Mouse (Mus musculus): ENCODE results near the gene Ccl20. TPM values are rescaled to one million over a fixed set of nuclear protein-coding genes. Genes with fewer than 3 reads are reported as not detected.

The Ccl20 gene
- polyA plus RNA-seq, 1 experiment from 2014 or later, result not detected

DNA sequence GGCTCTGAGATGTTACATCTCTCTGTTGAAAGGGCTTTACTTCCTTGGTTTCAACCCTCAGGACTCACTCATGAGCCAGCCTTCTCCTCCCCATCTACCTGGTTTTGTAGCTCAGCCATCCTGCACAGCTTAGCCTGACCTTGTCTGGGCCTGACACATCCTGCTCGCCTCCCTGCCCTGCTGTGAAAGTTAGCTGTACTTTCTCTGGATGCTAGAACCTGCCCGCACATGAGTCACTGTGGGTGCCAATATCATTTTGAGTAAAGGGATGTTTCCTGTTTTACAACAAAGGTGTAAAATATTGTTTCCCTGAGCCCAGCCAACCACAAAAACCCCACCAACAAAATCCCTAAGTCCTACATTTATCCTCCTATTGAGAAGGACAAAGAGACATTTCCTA is 6.6 kb downstream of the Ccl20 start:
- Histone ChIP-seq H3K4me2 (ENCODE audit: low read depth, low read length) (no peak overlapping the region), H3K27me3 (ENCODE audit: insufficient read depth, low read length) (no peaks in the 10 kb centered on the region), H3K9ac (replicated peaks) (no peak overlapping the region), H3K4me3 (ENCODE audit: low read depth, low read length) (no peak overlapping the region), H3K36me3 (replicated peaks; ENCODE audit: insufficient read depth, low read length) (no peaks in the 10 kb centered on the region), H3K4me1 (ENCODE audit: insufficient read depth) (no peaks in the 10 kb centered on the region), H3K27ac (ENCODE audit: low read depth) (no peak overlapping the region), H3K9me3 (ENCODE audit: low read length) (no peaks in the 10 kb centered on the region)
- ATAC-seq (no peak), DNase-seq (no peak)
- 70% methylated on average over 2 of the region's 2 CpGs for WGBS (ENCODE audit: insufficient replicate concordance)
- no peak for TF ChIP-seq CTCF (IDR thresholded peaks at IDR 0.05; ENCODE audit: low read depth)
- no peak for TF ChIP-seq EP300 (IDR thresholded peaks at IDR 0.05; ENCODE audit: low read depth)

DNA sequence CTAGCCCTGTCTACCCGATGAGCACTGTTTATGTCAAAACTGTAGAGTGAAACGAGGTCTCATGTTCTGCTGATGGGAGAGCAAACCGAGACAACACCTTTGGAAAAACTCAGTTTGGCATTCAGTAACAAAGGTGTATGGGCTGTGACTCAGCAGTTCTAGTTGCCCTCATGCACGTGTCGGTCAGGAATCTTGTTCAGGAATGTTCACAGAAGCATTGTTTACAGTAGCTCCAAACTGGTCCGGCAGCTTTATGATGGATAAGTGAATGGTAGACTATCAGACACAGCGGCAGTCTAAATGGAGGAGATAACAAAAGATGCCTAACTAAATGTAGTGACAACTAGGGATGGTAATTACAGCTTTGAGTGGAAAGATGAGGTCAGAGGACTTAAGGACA is 19.3 kb downstream of the Ccl20 start:
- Histone ChIP-seq H3K9ac (replicated peaks) (no peak overlapping the region), H3K36me3 (replicated peaks; ENCODE audit: insufficient read depth, low read length) (no peaks in the 10 kb centered on the region), H3K4me3 (ENCODE audit: low read depth, low read length) (no peak overlapping the region), H3K4me1 (ENCODE audit: insufficient read depth) (no peaks in the 10 kb centered on the region), H3K27ac (ENCODE audit: low read depth) (no peak overlapping the region), H3K9me3 (ENCODE audit: low read length) (no peaks in the 10 kb centered on the region), H3K4me2 (ENCODE audit: low read depth, low read length) (no peak overlapping the region), H3K27me3 (ENCODE audit: insufficient read depth, low read length) (no peaks in the 10 kb centered on the region)
- 55% methylated on average over 7 of the region's 7 CpGs for WGBS (ENCODE audit: insufficient replicate concordance)
- no peak for DNase-seq
- ATAC-seq, result no peak
- TF ChIP-seq CTCF (IDR thresholded peaks at IDR 0.05; ENCODE audit: low read depth) (no peak), EP300 (IDR thresholded peaks at IDR 0.05; ENCODE audit: low read depth) (no peak)

GRCm38 (mm10) chr1:83137847-83138246 is 21.3 kb downstream of the Ccl20 start:
- no peak for TF ChIP-seq CTCF (IDR thresholded peaks at IDR 0.05; ENCODE audit: low read depth)
- TF ChIP-seq EP300 (IDR thresholded peaks at IDR 0.05; ENCODE audit: low read depth), result no peak
- H3K36me3 ChIP-seq (replicated peaks; ENCODE audit: insufficient read depth, low read length), result no peaks in the 10 kb centered on the region
- H3K4me1 ChIP-seq (ENCODE audit: insufficient read depth), result no peaks in the 10 kb centered on the region
- no peak overlapping the region for H3K9ac ChIP-seq (replicated peaks)
- H3K27ac ChIP-seq (ENCODE audit: low read depth), result no peak overlapping the region
- no peak for DNase-seq
- H3K9me3 ChIP-seq (ENCODE audit: low read length), result no peaks in the 10 kb centered on the region
- no peak overlapping the region for H3K4me3 ChIP-seq (ENCODE audit: low read depth, low read length)
- no peak overlapping the region for H3K4me2 ChIP-seq (ENCODE audit: low read depth, low read length)
- WGBS (ENCODE audit: insufficient replicate concordance), result 76% methylated on average over 8 of the region's 8 CpGs
- ATAC-seq, result no peak
- H3K27me3 ChIP-seq (ENCODE audit: insufficient read depth, low read length), result no peaks in the 10 kb centered on the region

GRCm38 (mm10) chr1:83138721-83139120 is 22.2 kb downstream of the Ccl20 start:
- no peaks in the 10 kb centered on the region for H3K4me1 ChIP-seq (ENCODE audit: insufficient read depth)
- no peak for TF ChIP-seq CTCF (IDR thresholded peaks at IDR 0.05; ENCODE audit: low read depth)
- TF ChIP-seq EP300 (IDR thresholded peaks at IDR 0.05; ENCODE audit: low read depth), result no peak
- no peaks in the 10 kb centered on the region for H3K36me3 ChIP-seq (replicated peaks; ENCODE audit: insufficient read depth, low read length)
- H3K9me3 ChIP-seq (ENCODE audit: low read length), result no peaks in the 10 kb centered on the region
- H3K4me3 ChIP-seq (ENCODE audit: low read depth, low read length), result no peak overlapping the region
- DNase-seq (no peak), ATAC-seq (no peak)
- no peak overlapping the region for H3K4me2 ChIP-seq (ENCODE audit: low read depth, low read length)
- H3K9ac ChIP-seq (replicated peaks), result no peak overlapping the region
- H3K27me3 ChIP-seq (ENCODE audit: insufficient read depth, low read length), result no peaks in the 10 kb centered on the region
- H3K27ac ChIP-seq (ENCODE audit: low read depth), result no peak overlapping the region
- 79% methylated on average over 6 of the region's 6 CpGs for WGBS (ENCODE audit: insufficient replicate concordance)

- TF ChIP-seq EP300 (IDR thresholded peaks at IDR 0.05; ENCODE audit: low read depth), result no peak
- TF ChIP-seq CTCF (IDR thresholded peaks at IDR 0.05; ENCODE audit: low read depth), result no peak
- DNase-seq, result no peak
These were observed 24.9 kb downstream of the Ccl20 start for GRCm38 (mm10) chr1:83141510-83141909.

DNA sequence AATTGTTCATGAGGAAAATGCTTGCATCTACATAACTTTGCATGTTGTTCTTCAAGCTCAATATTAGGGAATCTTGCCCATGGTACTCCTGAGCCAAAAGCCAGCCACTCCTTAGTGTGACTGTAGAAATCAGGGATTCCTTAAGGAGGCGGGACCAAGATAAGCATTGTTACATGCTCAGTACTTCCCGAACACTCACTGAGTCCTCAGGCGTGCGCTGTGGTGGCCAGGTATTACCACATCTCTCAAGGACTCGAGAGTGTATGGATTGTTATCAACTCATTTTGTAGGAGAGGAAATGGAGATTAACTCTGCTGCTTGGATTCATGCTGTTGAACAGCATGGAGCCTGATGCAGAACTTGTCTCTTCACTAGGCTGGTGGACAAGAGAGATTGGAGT is 25.5 kb downstream of the Ccl20 start:
- no peaks in the 10 kb centered on the region for H3K36me3 ChIP-seq (replicated peaks; ENCODE audit: insufficient read depth, low read length)
- no peak overlapping the region for H3K4me3 ChIP-seq (ENCODE audit: low read depth, low read length)
- H3K4me1 ChIP-seq (ENCODE audit: insufficient read depth), result no peaks in the 10 kb centered on the region
- H3K9me3 ChIP-seq (ENCODE audit: low read length), result no peaks in the 10 kb centered on the region
- 64% methylated on average over 5 of the region's 5 CpGs for WGBS (ENCODE audit: insufficient replicate concordance)
- TF ChIP-seq EP300 (IDR thresholded peaks at IDR 0.05; ENCODE audit: low read depth), result no peak
- no peak for TF ChIP-seq CTCF (IDR thresholded peaks at IDR 0.05; ENCODE audit: low read depth)
- ATAC-seq (no peak), DNase-seq (no peak)
- H3K4me2 ChIP-seq (ENCODE audit: low read depth, low read length), result no peak overlapping the region
- no peaks in the 10 kb centered on the region for H3K27me3 ChIP-seq (ENCODE audit: insufficient read depth, low read length)
- no peak overlapping the region for H3K27ac ChIP-seq (ENCODE audit: low read depth)
- H3K9ac ChIP-seq (replicated peaks), result no peak overlapping the region

More at GRCm38 (mm10) chr1:83141510-83141909, 24.9 kb downstream of the Ccl20 start:
- ATAC-seq, result no peak
- Histone ChIP-seq H3K27ac (ENCODE audit: low read depth) (no peak overlapping the region), H3K27me3 (ENCODE audit: insufficient read depth, low read length) (no peaks in the 10 kb centered on the region), H3K9ac (replicated peaks) (no peak overlapping the region), H3K4me1 (ENCODE audit: insufficient read depth) (no peaks in the 10 kb centered on the region), H3K4me3 (ENCODE audit: low read depth, low read length) (no peak overlapping the region), H3K4me2 (ENCODE audit: low read depth, low read length) (no peak overlapping the region), H3K9me3 (ENCODE audit: low read length) (no peaks in the 10 kb centered on the region), H3K36me3 (replicated peaks; ENCODE audit: insufficient read depth, low read length) (no peaks in the 10 kb centered on the region)
- WGBS (ENCODE audit: insufficient replicate concordance), result 78% methylated on average over 8 of the region's 8 CpGs

- H3K9me3 ChIP-seq (ENCODE audit: low read length), result no peaks in the 10 kb centered on the region
- TF ChIP-seq EP300 (IDR thresholded peaks at IDR 0.05; ENCODE audit: low read depth) (no peak), CTCF (IDR thresholded peaks at IDR 0.05; ENCODE audit: low read depth) (no peak)
- DNase-seq (no peak), ATAC-seq (no peak)
- no peak overlapping the region for H3K27ac ChIP-seq (ENCODE audit: low read depth)
- H3K4me2 ChIP-seq (ENCODE audit: low read depth, low read length), result no peak overlapping the region
- no peaks in the 10 kb centered on the region for H3K27me3 ChIP-seq (ENCODE audit: insufficient read depth, low read length)
- H3K4me1 ChIP-seq (ENCODE audit: insufficient read depth), result no peaks in the 10 kb centered on the region
- WGBS (ENCODE audit: insufficient replicate concordance), result 79% methylated on average over 2 of the region's 2 CpGs
- no peaks in the 10 kb centered on the region for H3K36me3 ChIP-seq (replicated peaks; ENCODE audit: insufficient read depth, low read length)
- H3K9ac ChIP-seq (replicated peaks), result no peak overlapping the region
- H3K4me3 ChIP-seq (ENCODE audit: low read depth, low read length), result no peak overlapping the region
These were observed 30.0 kb downstream of the Ccl20 start for GRCm38 (mm10) chr1:83146547-83146946.

Measured in liver, postnatal 0 days (tissue).